Mouse (Mus musculus): ENCODE measurements around the gene Plin4. TPM values are rescaled to one million over a fixed set of nuclear protein-coding genes. Genes with fewer than 3 reads are reported as not detected.

Plin4 gene
- polyA plus RNA-seq, 1 experiment from 2014 or later: 0.13 TPM

DNA sequence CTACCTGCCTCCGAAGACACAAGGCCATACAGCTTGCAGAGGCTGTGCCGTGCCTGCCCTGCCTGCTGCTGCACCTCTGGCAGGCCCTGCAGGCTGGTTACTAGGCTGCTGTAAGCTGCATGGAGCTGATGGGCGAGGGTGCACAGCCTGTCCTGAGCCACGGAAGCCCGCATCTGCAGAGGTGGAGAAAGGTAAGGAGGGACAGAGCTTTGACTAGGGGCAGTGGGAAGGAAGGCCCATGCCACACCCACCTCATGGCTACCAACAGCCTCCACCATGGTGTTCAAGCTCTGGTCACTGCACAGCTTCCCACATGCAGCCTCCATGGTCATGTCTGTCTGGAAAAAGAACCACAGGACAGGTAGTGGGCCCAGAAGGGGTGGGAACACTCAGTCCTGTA lies 7.4 kb downstream of the Plin4 start:
- H3K4me1 ChIP-seq (ENCODE audit: control insufficient read depth, insufficient read depth, low read length): no peaks in the 10 kb centered on the region
- no peak overlapping the region for H3K4me2 ChIP-seq (ENCODE audit: low read length)
- no peaks in the 10 kb centered on the region for H3K27me3 ChIP-seq (ENCODE audit: control insufficient read depth, insufficient read depth, low read length)
- H3K9ac ChIP-seq (replicated peaks; ENCODE audit: low read length): no peak overlapping the region
- H3K9me3 ChIP-seq (ENCODE audit: control insufficient read depth, low read length): no peaks in the 10 kb centered on the region
- ATAC-seq (ENCODE audit: low FRiP score, low TSS enrichment) (no peak), DNase-seq (no peak)
- no peak overlapping the region for H3K27ac ChIP-seq (replicated peaks; ENCODE audit: low read depth, low read length)
- peaks cover 67% of the 10 kb centered on the region for H3K36me3 ChIP-seq (ENCODE audit: control insufficient read depth, insufficient read depth, low read length)
- no peak overlapping the region for H3K4me3 ChIP-seq (replicated peaks; ENCODE audit: low read depth, low read length)
- WGBS: 97% methylated on average over 5 of the region's 5 CpGs

DNA sequence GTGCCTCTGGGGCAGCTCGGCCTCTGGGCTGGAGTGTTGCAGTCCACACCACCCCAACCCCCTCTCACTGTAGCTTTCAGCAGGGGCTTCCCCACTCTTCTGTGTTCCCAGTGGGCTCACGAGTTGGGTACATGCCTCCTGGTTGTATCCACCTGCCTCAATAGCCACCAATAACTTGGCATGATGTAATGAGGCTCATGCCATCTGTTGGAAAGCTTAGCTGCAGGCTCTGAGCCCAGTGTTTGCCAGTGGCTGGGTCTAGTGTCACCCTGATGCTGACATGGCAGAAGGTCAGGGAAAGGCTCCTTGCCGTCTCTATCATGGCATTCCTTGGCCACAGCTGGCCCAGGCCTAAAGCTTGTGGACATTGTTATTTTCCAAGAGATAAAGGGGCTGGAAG lies 8.8 kb downstream of the Plin4 start:
- H3K36me3 ChIP-seq (ENCODE audit: control insufficient read depth, insufficient read depth, low read length): peaks cover 81% of the 10 kb centered on the region
- no peak overlapping the region for H3K4me3 ChIP-seq (replicated peaks; ENCODE audit: low read depth, low read length)
- H3K9ac ChIP-seq (replicated peaks; ENCODE audit: low read length): no peak overlapping the region
- H3K27ac ChIP-seq (replicated peaks; ENCODE audit: low read depth, low read length): no peak overlapping the region
- no peak for DNase-seq
- no peak overlapping the region for H3K4me2 ChIP-seq (ENCODE audit: low read length)
- no peak for ATAC-seq (ENCODE audit: low FRiP score, low TSS enrichment)
- 95% methylated on average over 3 of the region's 3 CpGs for WGBS
- no peaks in the 10 kb centered on the region for H3K9me3 ChIP-seq (ENCODE audit: control insufficient read depth, low read length)
- no peaks in the 10 kb centered on the region for H3K27me3 ChIP-seq (ENCODE audit: control insufficient read depth, insufficient read depth, low read length)
- H3K4me1 ChIP-seq (ENCODE audit: control insufficient read depth, insufficient read depth, low read length): no peaks in the 10 kb centered on the region

DNA sequence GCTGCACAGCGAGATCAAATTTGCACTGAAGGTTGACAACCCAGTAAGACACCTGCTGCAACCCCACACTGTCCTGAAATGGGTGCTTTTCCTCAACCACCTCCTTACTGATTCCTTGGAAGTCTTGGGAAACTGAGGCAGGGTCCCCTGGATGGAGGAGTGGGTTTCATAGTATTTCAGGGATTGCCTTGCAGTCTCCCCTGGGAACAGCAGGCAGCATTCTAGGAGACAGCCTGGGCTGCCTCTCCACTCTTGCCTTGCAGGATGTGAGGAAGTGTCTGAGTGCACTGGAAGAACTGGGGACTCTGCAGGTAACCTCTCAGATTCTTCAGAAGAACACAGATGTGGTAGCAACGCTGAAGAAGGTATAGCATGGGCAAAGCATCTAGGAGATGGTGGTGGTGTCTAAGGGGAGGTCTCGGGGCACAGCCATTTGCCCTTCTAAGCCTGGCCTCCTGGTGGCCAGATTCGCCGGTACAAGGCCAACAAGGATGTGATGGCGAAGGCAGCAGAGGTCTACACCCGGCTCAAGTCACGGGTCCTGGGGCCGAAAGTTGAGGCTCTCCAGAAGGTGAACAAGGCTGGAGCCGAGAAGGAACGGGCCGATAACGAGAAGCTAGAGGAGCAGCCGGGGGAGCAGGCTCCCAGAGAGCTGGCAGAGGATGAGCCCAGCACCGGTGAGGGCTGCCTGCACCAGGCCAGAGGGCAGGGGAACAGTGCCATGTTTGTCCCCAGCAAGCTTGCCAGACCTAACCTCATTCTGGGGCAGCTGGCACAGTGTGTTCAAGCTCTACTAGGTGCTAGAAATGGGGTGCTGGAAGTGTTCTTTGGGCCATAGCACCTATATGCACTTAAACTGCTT lies 10.7 kb downstream of the Plin4 start:
- H3K9ac ChIP-seq (replicated peaks; ENCODE audit: low read length): no peak overlapping the region
- no peaks in the 10 kb centered on the region for H3K27me3 ChIP-seq (ENCODE audit: control insufficient read depth, insufficient read depth, low read length)
- no peak for DNase-seq
- no peaks in the 10 kb centered on the region for H3K9me3 ChIP-seq (ENCODE audit: control insufficient read depth, low read length)
- no peak overlapping the region for H3K4me3 ChIP-seq (replicated peaks; ENCODE audit: low read depth, low read length)
- ATAC-seq (ENCODE audit: low FRiP score, low TSS enrichment): no peak
- no peak overlapping the region for H3K27ac ChIP-seq (replicated peaks; ENCODE audit: low read depth, low read length)
- no peaks in the 10 kb centered on the region for H3K4me1 ChIP-seq (ENCODE audit: control insufficient read depth, insufficient read depth, low read length)
- no peak overlapping the region for H3K4me2 ChIP-seq (ENCODE audit: low read length)
- H3K36me3 ChIP-seq (ENCODE audit: control insufficient read depth, insufficient read depth, low read length): peaks cover 93% of the 10 kb centered on the region
- 92% methylated on average over 15 of the region's 15 CpGs for WGBS

DNA sequence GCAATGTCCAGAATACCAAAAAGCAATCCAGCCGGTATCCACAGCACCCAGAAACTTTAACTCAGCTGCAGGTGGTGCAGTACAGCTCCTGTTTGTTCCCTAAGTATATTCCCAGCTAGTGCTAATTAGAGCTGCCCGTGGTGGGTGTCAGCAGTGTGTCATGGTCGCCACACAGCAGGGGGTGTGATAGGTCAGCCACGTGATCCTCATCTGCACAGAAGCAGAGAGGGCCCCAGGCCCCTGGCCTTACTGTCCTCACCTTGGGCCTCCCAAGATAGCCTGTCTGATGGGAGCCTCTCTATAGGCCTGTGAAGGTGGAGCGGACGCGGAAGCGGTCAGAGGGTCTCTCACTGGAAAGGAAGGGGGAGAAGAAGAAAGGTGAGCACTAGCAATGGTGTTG lies 11.4 kb downstream of the Plin4 start:
- Histone ChIP-seq H3K4me1 (ENCODE audit: control insufficient read depth, insufficient read depth, low read length) (no peaks in the 10 kb centered on the region), H3K27ac (replicated peaks; ENCODE audit: low read depth, low read length) (no peak overlapping the region), H3K36me3 (ENCODE audit: control insufficient read depth, insufficient read depth, low read length) (peaks cover 93% of the 10 kb centered on the region), H3K9ac (replicated peaks; ENCODE audit: low read length) (no peak overlapping the region), H3K4me3 (replicated peaks; ENCODE audit: low read depth, low read length) (no peak overlapping the region), H3K4me2 (ENCODE audit: low read length) (no peak overlapping the region), H3K27me3 (ENCODE audit: control insufficient read depth, insufficient read depth, low read length) (no peaks in the 10 kb centered on the region), H3K9me3 (ENCODE audit: control insufficient read depth, low read length) (no peaks in the 10 kb centered on the region)
- DNase-seq: no peak
- no peak for ATAC-seq (ENCODE audit: low FRiP score, low TSS enrichment)
- WGBS: 92% methylated on average over 8 of the region's 8 CpGs

DNA sequence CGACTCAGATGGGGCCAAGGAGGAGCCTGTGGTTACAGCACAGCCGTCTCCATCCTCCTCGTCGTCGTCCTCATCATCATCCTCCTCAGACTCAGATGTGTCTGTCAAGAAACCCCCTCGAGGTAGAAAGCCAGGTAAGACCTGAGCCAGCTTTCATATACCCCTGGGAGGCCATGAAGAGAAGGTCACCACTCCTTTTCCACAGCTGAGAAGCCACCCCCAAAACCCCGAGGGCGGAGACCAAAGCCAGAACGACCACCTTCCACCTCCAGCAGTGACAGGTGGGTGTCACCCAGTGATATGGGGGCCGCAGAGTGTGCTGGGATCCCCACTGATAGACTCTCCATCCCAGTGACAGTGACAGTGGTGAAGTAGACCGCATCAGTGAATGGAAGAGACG lies 12.7 kb downstream of the Plin4 start:
- ATAC-seq (ENCODE audit: low FRiP score, low TSS enrichment): no peak
- WGBS: 94% methylated on average over 12 of the region's 12 CpGs
- no peaks in the 10 kb centered on the region for H3K9me3 ChIP-seq (ENCODE audit: control insufficient read depth, low read length)
- no peak overlapping the region for H3K9ac ChIP-seq (replicated peaks; ENCODE audit: low read length)
- no peak overlapping the region for H3K27ac ChIP-seq (replicated peaks; ENCODE audit: low read depth, low read length)
- peaks cover 80% of the 10 kb centered on the region for H3K36me3 ChIP-seq (ENCODE audit: control insufficient read depth, insufficient read depth, low read length)
- no peak overlapping the region for H3K4me2 ChIP-seq (ENCODE audit: low read length)
- no peak for DNase-seq
- H3K4me1 ChIP-seq (ENCODE audit: control insufficient read depth, insufficient read depth, low read length): no peaks in the 10 kb centered on the region
- H3K4me3 ChIP-seq (replicated peaks; ENCODE audit: low read depth, low read length): no peak overlapping the region
- no peaks in the 10 kb centered on the region for H3K27me3 ChIP-seq (ENCODE audit: control insufficient read depth, insufficient read depth, low read length)

DNA sequence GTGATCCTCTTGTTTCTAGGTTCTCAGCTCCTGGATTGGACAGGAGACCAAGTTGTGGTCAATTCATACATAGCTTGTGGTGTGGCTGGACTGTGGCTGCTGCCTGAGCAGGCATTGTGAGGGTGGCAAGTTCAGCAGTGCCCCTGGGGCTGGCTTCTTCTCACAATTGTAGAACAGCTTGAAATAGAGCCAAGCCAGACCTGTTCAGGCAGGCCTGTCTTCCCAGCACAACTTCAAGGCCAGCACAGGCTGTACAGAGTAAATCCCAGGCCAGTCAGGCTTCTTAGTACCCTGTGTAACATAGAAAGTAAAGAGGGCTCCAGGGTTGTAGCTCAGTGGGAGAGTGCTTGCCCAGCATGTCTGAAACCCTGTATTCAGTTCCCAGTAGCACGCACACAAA lies 16.8 kb downstream of the Plin4 start:
- WGBS: 86% methylated on average over 1 of the region's 1 CpGs
- Histone ChIP-seq H3K9me3 (ENCODE audit: control insufficient read depth, low read length) (no peaks in the 10 kb centered on the region), H3K27me3 (ENCODE audit: control insufficient read depth, insufficient read depth, low read length) (no peaks in the 10 kb centered on the region), H3K4me3 (replicated peaks; ENCODE audit: low read depth, low read length) (no peak overlapping the region), H3K4me1 (ENCODE audit: control insufficient read depth, insufficient read depth, low read length) (no peaks in the 10 kb centered on the region), H3K27ac (replicated peaks; ENCODE audit: low read depth, low read length) (no peak overlapping the region), H3K4me2 (ENCODE audit: low read length) (no peak overlapping the region), H3K9ac (replicated peaks; ENCODE audit: low read length) (no peak overlapping the region), H3K36me3 (ENCODE audit: control insufficient read depth, insufficient read depth, low read length) (peaks cover 67% of the 10 kb centered on the region)
- no peak for ATAC-seq (ENCODE audit: low FRiP score, low TSS enrichment)
- DNase-seq: no peak

DNA sequence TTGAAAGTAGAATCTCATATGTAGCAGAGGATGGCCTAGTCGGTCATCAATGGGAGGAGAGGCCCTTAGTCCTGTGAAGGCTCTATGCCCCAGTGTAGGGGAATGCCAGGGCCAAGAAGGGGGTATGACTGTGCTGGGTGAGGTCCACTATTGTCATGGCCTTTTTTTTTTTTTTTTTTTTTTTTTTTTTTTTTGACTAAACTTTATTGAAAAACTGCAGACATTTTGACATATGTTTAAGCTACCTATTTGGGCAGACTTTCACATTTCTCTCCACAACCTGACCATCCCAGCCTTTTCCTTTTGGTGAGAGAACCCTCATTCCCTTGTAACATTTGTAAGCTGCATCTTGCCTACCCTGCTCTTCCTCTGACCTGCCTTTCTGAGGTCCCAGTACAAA lies 17.3 kb downstream of the Plin4 start:
- Histone ChIP-seq H3K9me3 (ENCODE audit: control insufficient read depth, low read length) (no peaks in the 10 kb centered on the region), H3K4me1 (ENCODE audit: control insufficient read depth, insufficient read depth, low read length) (no peaks in the 10 kb centered on the region), H3K36me3 (ENCODE audit: control insufficient read depth, insufficient read depth, low read length) (peaks cover 63% of the 10 kb centered on the region), H3K4me2 (ENCODE audit: low read length) (no peak overlapping the region), H3K27ac (replicated peaks; ENCODE audit: low read depth, low read length) (no peak overlapping the region), H3K27me3 (ENCODE audit: control insufficient read depth, insufficient read depth, low read length) (no peaks in the 10 kb centered on the region), H3K9ac (replicated peaks; ENCODE audit: low read length) (no peak overlapping the region), H3K4me3 (replicated peaks; ENCODE audit: low read depth, low read length) (no peak overlapping the region)
- no peak for DNase-seq
- ATAC-seq (ENCODE audit: low FRiP score, low TSS enrichment): no peak
- WGBS: 93% methylated on average over 1 of the region's 1 CpGs

DNA sequence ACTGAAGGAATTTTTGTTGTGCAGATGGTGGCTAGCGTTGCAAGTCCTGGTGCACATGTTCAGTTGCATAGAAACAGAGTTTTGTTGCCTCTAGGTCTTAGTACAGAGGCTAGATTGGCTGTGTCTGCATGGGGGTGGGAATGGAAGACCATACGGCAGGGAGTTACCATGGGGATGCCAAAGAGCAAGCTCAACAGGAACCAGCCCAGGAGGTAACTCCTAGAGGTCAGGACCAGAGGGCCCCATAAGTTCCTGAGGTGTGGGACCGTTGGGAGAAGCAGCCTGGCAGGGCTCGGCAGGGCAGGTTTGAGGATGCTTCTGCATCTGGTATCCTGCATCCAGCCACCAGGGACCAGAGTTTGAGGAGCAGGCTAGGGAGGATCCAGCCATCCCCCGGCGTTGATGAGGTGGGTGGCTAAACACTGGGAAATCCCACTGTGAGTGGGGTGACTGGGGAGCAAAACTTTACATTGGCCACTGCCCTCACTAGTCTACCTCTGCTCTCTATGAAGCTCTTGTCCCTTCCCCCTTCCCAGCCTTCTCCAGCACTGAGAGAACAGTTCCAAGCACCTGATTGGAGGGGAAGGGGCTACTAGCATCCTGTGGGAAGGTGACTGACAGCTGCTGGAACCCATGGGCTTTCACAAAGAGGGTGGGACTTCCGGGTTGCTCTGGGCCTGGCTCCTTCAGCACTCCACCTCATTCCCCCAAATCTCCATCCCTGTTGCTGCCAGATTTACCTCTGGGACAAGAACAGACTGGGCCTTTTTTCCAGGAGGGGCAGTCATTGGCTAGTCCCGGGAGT lies 28.6 kb downstream of the Plin4 start:
- Histone ChIP-seq H3K4me2 (ENCODE audit: low read length) (peak overlapping the region; percentile 97), H3K36me3 (ENCODE audit: control insufficient read depth, insufficient read depth, low read length) (peaks cover 19% of the 10 kb centered on the region), H3K27me3 (ENCODE audit: control insufficient read depth, insufficient read depth, low read length) (no peaks in the 10 kb centered on the region), H3K4me3 (replicated peaks; ENCODE audit: low read depth, low read length) (peak overlapping the region; percentile 88), H3K9me3 (ENCODE audit: control insufficient read depth, low read length) (no peaks in the 10 kb centered on the region), H3K4me1 (ENCODE audit: control insufficient read depth, insufficient read depth, low read length) (peaks cover 23% of the 10 kb centered on the region), H3K9ac (replicated peaks; ENCODE audit: low read length) (peak overlapping the region; percentile 76), H3K27ac (replicated peaks; ENCODE audit: low read depth, low read length) (peak overlapping the region; percentile 46; the same call in 1 of the 2 replicates)
- ATAC-seq (ENCODE audit: low FRiP score, low TSS enrichment): peak; percentile 38
- DNase-seq: peak; percentile 89
- 5% methylated on average over 8 of the region's 8 CpGs for WGBS

Data from midbrain, embryonic 14.5 days (tissue).